Mouse (Mus musculus) spleen, adult 18-20 months (tissue): ENCODE measurements around the gene 4930452B06Rik.

Experiments used
- DNase-seq, 2 experiments: peaks; one replicate each; pipeline ENCODE4 v3.0.0; 2022; ENCODE audit warnings: mixed read lengths in 2 of 2

Gene 4930452B06Rik

DNA sequence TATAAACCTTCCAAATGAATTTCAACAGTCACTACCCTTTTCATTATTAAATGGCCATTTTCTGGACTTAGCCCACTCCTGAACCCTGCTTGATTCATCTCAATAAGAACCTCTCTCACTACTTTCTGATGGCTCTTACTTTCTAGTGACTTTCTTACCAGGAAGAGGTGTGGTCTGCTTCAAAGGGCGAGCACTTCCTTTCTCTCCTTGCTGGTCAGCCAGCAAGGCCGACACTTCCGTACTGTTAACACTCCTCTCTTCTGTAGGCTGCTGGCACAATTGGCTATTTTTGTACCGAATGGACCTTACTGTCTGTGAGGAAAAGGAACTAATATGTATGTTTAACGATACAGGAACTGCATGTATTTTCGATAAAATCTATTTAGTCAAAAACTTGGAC lies 148.4 kb downstream of the 4930452B06Rik start:
- no peak for DNase-seq

DNA sequence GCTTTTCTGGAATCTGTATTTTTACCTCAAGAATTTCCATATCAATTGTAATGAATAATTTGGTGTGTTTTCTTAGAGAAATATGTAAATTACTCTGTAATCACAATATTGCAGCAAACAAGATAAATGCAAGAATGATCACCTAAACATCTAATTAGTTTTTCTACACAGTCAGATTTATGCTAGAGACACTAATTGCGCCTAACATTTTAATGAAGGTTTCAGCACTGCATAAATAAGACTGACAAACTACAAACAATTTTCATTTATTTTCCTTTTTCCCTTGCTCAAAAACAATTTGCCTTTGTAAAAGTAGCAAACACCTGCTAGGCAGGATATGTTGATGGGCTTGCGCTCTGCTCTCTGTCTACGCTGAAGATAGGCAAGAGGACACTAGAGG lies 152.0 kb downstream of the 4930452B06Rik start:
- DNase-seq: no peak

DNA sequence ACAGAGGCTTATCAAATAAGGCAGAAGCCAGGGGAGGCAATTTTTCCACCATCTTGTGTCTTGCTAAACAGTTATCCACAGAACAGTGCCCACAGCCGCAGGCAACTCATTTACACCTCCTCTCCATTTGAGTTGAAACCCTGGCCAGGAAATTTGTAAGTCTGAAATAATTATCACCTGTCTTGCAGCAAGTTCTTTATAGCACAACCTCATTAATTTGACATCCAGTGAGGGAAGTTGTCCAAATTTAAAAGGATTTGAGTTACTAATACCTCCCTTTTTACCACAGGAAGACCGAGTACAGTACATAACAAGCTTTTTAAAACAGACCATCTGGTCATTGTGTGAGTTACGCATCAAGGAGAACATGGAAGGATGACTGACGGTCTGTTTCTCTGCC lies 154.8 kb downstream of the 4930452B06Rik start:
- no peak for DNase-seq

DNA sequence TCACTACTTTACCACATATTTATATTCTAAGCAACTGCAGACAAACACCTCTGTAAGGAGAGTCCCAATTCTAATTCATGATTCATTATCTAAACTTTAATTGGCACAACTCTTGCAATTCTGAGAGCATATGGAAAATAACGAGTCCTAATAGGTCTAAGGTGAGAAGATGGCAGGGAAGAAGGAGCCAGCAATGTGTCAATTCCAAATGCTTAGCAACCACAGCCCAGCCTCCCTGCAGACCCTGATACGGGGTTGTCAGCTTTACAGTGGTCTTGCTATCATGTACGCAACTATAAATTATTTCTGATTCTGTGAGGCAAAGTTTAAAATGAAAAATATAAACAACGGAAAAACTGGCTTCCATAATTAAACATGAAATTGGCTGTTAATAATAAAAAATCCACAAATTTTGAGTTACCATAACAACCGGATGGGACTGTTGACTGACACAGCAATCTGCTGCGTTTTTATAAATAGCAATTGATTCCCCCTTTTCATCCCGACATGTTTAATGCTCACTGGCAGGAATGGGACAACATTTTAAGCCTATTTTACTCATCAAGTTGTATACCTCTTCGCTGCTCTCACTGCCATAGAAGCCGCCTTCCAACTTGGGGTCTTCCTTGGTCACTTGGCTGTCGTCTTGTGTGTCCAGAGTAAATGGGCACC lies 155.6 kb downstream of the 4930452B06Rik start:
- no peak for DNase-seq

DNA sequence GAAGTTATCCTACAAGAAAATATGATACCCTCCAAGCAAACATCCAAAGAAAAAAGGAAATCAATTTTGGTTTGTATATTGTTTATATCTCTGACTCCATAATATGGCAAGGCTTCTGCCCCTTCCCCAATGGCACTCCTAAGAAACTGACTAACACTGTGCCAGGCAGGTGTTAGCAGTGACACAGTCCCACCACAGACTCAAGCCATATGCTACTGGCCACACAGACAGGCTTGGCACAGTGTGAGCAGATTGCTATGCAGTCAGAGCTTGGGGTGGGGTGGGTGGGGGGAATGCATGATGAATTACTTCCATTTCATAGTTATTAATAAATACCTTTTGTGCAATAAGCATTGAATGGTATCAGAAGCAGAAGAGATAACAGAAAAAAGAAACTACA lies 157.4 kb downstream of the 4930452B06Rik start:
- no peak for DNase-seq

DNA sequence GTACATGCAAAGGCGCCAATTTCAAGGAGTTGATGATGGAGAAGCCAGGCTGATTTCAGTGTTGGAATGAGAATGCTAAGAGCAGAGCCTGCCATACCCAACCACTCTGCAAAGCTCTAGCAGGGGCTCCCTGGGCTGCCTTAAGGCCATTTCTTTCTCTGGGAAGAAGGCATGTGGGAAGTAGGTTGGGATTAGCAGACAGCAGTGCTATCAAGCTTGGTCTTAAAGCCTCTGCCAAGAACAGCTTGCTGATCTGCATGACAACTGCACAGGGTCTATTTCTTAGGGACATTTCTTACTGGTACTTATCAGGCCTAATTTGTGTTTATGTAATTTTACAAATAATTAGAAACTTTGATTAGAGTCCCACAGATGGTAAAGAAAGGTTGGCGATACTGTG lies 161.8 kb downstream of the 4930452B06Rik start:
- DNase-seq: no peak

GRCm38 (mm10) chr14:8503345-8503744 lies 162.7 kb downstream of the 4930452B06Rik start:
- no peak for DNase-seq

DNA sequence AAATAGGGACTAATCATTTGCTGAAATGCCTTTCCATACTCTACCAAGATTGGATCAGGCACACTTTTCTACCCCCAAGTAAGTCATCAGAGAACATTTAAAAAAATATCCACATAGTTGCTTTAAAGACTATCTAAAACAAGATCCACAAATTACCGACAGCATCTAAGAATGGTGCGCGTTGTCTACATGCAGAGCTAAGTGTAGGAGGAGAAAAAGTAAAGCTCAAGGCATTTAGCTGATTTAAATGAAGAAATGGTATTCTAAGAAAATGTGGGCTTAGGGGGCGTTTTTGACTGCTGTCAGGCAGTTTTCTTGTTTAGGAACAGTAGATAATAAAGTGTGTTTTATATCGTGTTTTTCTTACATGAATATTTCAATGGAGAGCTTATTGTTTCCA lies 163.5 kb downstream of the 4930452B06Rik start:
- DNase-seq: no peak

- DNase-seq: no peak
Measured at GRCm38 (mm10) chr14:8495691-8496090, 170.3 kb downstream of the 4930452B06Rik start.

- no peak for DNase-seq
Measured at GRCm38 (mm10) chr14:8494952-8495351, 171.1 kb downstream of the 4930452B06Rik start.

DNA sequence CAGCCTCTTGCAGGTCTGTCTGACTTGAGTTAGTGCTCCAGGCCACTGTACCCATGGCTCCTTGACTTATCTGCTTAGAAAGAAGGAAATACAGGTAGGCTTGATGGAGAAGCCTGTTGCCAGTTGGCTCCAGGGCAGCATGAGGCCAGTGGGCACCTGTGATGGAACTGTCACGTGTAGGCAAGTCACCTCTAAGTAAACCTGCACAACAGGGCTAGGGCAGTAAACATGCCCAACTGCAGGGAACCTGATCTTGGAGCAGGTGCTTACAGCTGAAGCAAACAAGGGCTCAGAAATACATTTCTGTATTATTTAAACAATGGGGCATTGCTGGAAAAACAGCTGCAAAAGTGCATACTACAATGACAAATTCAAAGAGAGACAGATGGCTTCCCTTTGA lies 171.8 kb downstream of the 4930452B06Rik start:
- no peak for DNase-seq

- no peak for DNase-seq
Measured at GRCm38 (mm10) chr14:8478098-8478497, 187.9 kb downstream of the 4930452B06Rik start.

DNA sequence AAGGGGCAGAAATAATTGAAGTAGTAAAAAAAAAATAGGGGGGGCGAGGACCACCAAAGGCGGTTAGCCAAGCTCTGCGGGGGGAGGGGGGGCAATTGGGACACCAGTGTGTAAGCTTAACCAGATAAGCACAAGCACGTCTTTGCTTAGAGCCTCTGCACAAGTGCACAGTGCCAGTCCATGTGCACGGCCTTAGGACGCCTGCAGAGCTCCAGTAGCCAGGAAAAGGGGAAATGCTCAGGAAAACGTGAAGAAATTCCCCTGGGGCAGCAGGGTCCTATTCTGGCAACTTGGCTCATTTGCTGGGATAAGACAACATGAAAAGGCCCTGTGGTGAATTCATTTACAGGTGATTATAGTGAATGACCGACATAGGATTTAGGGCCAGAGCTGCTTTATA lies 188.7 kb downstream of the 4930452B06Rik start:
- no peak for DNase-seq

GRCm38 (mm10) chr14:8476606-8477005 lies 189.4 kb downstream of the 4930452B06Rik start:
- DNase-seq: no peak

GRCm38 (mm10) chr14:8475851-8476250 lies 190.2 kb downstream of the 4930452B06Rik start:
- DNase-seq: no peak

- no peak for DNase-seq
Measured at GRCm38 (mm10) chr14:8472884-8473283, 193.2 kb downstream of the 4930452B06Rik start.

DNA sequence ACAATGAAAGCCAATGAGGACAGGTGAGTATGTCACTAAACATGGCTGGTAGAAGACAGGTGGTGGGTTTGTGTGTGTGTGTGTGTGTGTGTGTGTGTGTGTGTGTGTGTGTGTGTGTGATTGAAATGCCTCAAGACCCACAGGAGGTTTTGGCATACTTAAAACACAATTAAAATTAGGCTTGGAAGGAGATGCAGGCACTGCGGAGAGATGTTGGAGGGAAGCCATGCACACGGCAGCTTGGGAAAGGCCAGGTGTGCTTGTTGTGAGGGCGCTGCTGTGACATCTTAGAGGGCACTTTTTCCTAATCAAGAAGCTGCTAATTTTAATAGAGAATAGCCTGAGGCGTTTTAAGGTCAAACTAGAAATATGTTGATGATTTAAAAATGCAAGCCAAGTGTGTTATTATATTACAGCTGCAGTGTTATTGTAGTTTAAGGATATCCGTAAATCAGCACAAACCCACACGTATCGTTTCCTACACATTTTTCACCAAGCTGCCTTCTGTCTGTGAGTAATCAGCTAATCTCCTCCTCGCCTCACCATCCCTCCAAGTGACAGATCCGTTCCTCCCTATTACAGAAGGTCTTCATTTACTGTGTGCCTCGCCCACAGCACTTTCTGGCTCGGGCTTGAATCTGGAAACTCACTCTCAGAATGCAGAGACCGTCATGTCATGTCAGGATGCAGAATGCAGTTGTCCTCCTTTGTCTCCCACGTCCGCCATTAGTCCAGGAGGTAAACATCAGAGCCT lies 201.5 kb downstream of the 4930452B06Rik start:
- no peak for DNase-seq

DNA sequence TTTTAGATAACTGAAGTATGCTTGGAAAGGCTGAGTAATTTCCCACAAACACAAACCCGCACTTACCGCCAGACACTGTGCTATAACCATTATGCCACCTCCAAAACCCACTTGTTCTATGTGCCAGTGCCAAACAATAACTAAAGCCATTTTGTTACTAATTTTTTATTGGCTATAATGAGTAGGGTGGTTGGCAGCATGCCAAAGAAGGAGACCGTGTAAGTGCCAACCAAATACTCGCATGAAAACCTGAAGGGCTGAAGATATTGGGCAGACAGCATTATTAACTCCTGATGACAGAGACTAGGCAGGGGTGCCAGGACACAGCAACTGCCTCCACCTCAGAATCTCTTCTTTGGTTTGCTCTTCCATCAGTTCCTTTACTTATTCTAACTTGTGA lies 203.1 kb downstream of the 4930452B06Rik start:
- DNase-seq: no peak

DNA sequence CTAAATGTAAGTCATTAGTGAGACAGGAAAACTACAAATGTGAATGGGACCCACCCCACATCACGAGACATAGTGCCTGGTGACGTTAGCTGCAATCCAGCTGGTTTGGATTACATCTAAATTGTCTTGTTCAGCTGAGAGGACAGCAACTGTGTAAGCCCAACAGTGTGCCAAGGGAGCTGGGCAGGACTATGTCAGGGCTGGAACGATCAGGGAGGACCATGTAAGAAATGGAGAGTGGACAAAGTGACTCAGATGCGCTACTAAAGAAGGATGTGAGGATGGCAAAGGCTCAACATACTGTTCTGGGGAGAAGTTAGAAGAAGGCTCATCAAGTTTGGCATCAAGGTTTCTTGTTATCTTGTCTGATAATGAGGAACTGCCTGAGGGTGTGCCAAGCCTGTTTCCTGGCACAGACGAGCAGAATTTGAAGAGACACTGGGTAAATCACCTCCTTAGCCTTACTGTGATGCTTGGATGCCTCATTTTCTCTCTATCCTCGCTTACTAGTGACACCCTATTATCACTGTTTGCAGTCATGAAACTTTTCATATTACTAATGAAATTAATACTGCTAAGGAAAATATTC lies 203.6 kb downstream of the 4930452B06Rik start:
- no peak for DNase-seq

GRCm38 (mm10) chr14:8460226-8461129 lies 205.6 kb downstream of the 4930452B06Rik start:
- peak in 1 of 2 experiments; percentile 9 for DNase-seq

DNA sequence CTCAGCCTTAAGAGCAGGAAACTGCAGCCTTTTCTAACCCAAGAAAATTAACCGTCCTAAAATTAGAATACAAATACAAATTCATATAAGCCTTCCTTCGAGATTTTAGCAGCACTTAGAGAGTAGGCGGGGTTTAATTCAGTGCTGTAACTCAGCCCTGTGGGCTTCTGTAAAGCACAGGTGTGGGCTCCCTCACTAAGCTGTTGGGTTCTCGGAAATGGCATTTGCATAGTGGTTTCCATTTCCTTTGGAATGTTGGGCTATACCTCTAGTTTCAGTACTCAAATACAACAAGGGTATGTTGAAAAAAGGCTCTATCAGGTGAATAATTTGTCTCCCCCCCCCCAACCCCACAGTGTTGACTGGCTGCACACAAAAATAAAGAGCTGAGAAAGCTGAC lies 206.3 kb downstream of the 4930452B06Rik start:
- DNase-seq: no peak

- no peak for DNase-seq
Measured at GRCm38 (mm10) chr14:8451117-8451516, 214.9 kb downstream of the 4930452B06Rik start.

DNA sequence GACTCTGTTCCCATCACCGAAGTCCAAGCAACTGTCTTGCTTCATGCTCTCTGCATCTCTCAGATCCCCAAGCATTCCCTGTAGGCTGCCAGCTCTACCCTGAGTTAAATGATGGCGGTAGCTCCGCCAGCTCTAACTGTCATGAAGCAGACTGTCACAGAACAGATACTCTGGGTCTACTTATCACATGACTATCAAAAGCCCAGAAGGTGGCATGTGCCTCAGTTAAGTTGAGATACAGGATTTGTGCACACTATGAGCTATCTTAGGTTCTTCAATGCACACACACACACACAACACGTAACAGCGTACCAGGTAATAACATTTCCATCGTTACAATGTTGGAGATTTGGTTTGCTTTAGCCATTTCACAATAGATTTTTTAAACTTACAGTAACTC lies 215.7 kb downstream of the 4930452B06Rik start:
- no peak for DNase-seq
